Mouse (Mus musculus): ENCODE data around the gene Dab2ip.

- peak; percentile 20; the same call in 1 of the 2 replicates for TF ChIP-seq CTCF (IDR thresholded peaks at IDR 0.05; ENCODE audit: low read depth)
- TF ChIP-seq EP300 (IDR thresholded peaks at IDR 0.05; ENCODE audit: low read depth), result no peak
These were observed 43.6 kb downstream of the Dab2ip start for GRCm38 (mm10) chr2:35601665-35602064.
